Mouse (Mus musculus) stomach, postnatal 0 days (tissue): ENCODE measurements around the gene Jam3. TPM values are rescaled to one million over a fixed set of nuclear protein-coding genes. Genes with fewer than 3 reads are reported as not detected.

Source experiments
- ATAC-seq: fragments of 200-750 bp; cut with Nextera tagmentation; 2 replicates; pipeline ENCODE4 v1.8.0; 2017; ENCODE audit not compliant: low FRiP score, low TSS enrichment
- DNase-seq: peaks from one replicate; pipeline ENCODE4 v3.0.0-alpha.2; 2016; ENCODE audit warnings: low spot score
- H3K27ac ChIP-seq: fragments of 300-500 bp; sonication (generic); replicated peaks from 2 replicates; pipeline ENCODE4 v1.5.1; 2014; ENCODE audit warnings: mild to moderate bottlenecking, control low read depth
- H3K27me3 ChIP-seq: fragments of 300-500 bp; sonication (generic); 2 replicates; pipeline ENCODE4 v1.6.1; 2014; ENCODE audit warnings: low read length; ENCODE audit not compliant: control insufficient read depth, insufficient read depth
- H3K36me3 ChIP-seq: fragments of 300-500 bp; sonication (generic); 2 replicates; pipeline ENCODE4 v1.6.1; 2014; ENCODE audit warnings: low read length, mixed read lengths; ENCODE audit not compliant: control insufficient read depth, insufficient read depth
- H3K4me1 ChIP-seq: fragments of 300-500 bp; sonication (generic); replicated peaks from 2 replicates; pipeline ENCODE4 v1.6.1; 2014; ENCODE audit warnings: antibody characterized with exemption; ENCODE audit not compliant: control insufficient read depth, insufficient read depth
- H3K4me2 ChIP-seq: fragments of 300-500 bp; sonication (generic); replicated peaks from 2 replicates; pipeline ENCODE4 v1.6.1; 2014; ENCODE audit warnings: low read depth, mild to moderate bottlenecking, control low read depth, moderate library complexity
- H3K4me3 ChIP-seq: fragments of 300-500 bp; sonication (generic); 2 replicates; pipeline ENCODE4 v1.5.1; 2014; ENCODE audit warnings: low read depth, low read length, control low read depth
- H3K9ac ChIP-seq: fragments of 300-500 bp; sonication (generic); 2 replicates; pipeline ENCODE4 v1.6.1; 2014; ENCODE audit warnings: mild to moderate bottlenecking, low read length, control low read depth, mixed read lengths
- H3K9me3 ChIP-seq: fragments of 300-500 bp; sonication (generic); 2 replicates; pipeline ENCODE4 v1.6.1; 2016; ENCODE audit warnings: low read length; ENCODE audit not compliant: control insufficient read depth
- CTCF ChIP-seq: IDR thresholded peaks from 2 replicates; pipeline ENCODE4 v1.5.1; 2016; ENCODE audit warnings: antibody characterized with exemption, low read depth, mild to moderate bottlenecking, moderate library complexity
- EP300 ChIP-seq: optimal IDR thresholded peaks from 2 replicates; pipeline ENCODE3; 2016; ENCODE audit warnings: antibody characterized with exemption
- WGBS: fragments of 180-500 bp; shearing (Covaris S2); extraction: QIAGEN DNeasy Blood & Tissue Kit; methylation state at CpG from one replicate; pipeline ENCODE4 v1.1.7; 2014; 5-methylcytosine and 5-hydroxymethylcytosine counted together
- polyA plus RNA-seq: library from polyadenylated mRNA; unstranded; fragments of >200 nt; fragmentation: Nextera tagmentation; extraction: Ambion mirVana; gene quantifications from 2 replicates; pipeline ENCODE4 v1.2.1, GENCODE M21; 2015

Jam3 gene
- polyA plus RNA-seq, 1 experiment from 2014 or later: 30.8 TPM

- WGBS: 61% methylated on average over 22 of the region's 22 CpGs
- Histone ChIP-seq H3K27ac (peak overlapping the region; percentile 65), H3K27me3 (no peaks in the 10 kb centered on the region), H3K4me1 (no peaks in the 10 kb centered on the region), H3K4me3 (no peak overlapping the region), H3K36me3 (no peaks in the 10 kb centered on the region; the same call in 1 of the 2 replicates), H3K9ac (no peak overlapping the region), H3K4me2 (no peak overlapping the region), H3K9me3 (no peaks in the 10 kb centered on the region)
- ATAC-seq (no peak), DNase-seq (no peak)
- no peak for TF ChIP-seq EP300
- no peak for TF ChIP-seq CTCF
Measured at GRCm38 (mm10) chr9:27109533-27110514, 45.4 kb downstream of the Jam3 start.

- ATAC-seq: no peak
- no peaks in the 10 kb centered on the region for H3K27me3 ChIP-seq
- H3K4me1 ChIP-seq: no peaks in the 10 kb centered on the region
- DNase-seq: no peak
- no peak overlapping the region for H3K9ac ChIP-seq
- H3K36me3 ChIP-seq: no peaks in the 10 kb centered on the region; the same call in 1 of the 2 replicates
- no peaks in the 10 kb centered on the region for H3K9me3 ChIP-seq
- TF ChIP-seq CTCF (no peak), EP300 (no peak)
- H3K4me2 ChIP-seq: no peak overlapping the region
- H3K4me3 ChIP-seq: no peak overlapping the region
- 75% methylated on average over 4 of the region's 4 CpGs for WGBS
- no peak overlapping the region for H3K27ac ChIP-seq
Measured at GRCm38 (mm10) chr9:27108451-27108850, 46.8 kb downstream of the Jam3 start.

- Histone ChIP-seq H3K4me1 (no peaks in the 10 kb centered on the region), H3K4me3 (no peak overlapping the region), H3K36me3 (peaks cover 2% of the 10 kb centered on the region), H3K4me2 (no peak overlapping the region), H3K9ac (no peak overlapping the region), H3K9me3 (no peaks in the 10 kb centered on the region), H3K27me3 (no peaks in the 10 kb centered on the region), H3K27ac (no peak overlapping the region)
- DNase-seq: no peak
- no peak for ATAC-seq
- no peak for TF ChIP-seq EP300
- peak; percentile 83 for TF ChIP-seq CTCF
- 36% methylated on average over 1 of the region's 1 CpGs for WGBS
Measured at GRCm38 (mm10) chr9:27106081-27106480, 49.1 kb downstream of the Jam3 start.

- Histone ChIP-seq H3K27ac (no peak overlapping the region), H3K4me1 (no peaks in the 10 kb centered on the region), H3K27me3 (no peaks in the 10 kb centered on the region), H3K36me3 (peaks cover 22% of the 10 kb centered on the region), H3K9ac (no peak overlapping the region), H3K9me3 (no peaks in the 10 kb centered on the region), H3K4me3 (no peak overlapping the region), H3K4me2 (no peak overlapping the region)
- no peak for TF ChIP-seq CTCF
- TF ChIP-seq EP300: no peak
- WGBS: 87% methylated on average over 6 of the region's 6 CpGs
- no peak for DNase-seq
- 0 out of 2 replicates have a peak, but pooled peaks have one; percentile 24 for ATAC-seq
Measured at GRCm38 (mm10) chr9:27101466-27101865, 53.8 kb downstream of the Jam3 start.

- Histone ChIP-seq H3K27ac (no peak overlapping the region), H3K4me3 (no peak overlapping the region), H3K9me3 (no peaks in the 10 kb centered on the region), H3K4me2 (no peak overlapping the region), H3K27me3 (no peaks in the 10 kb centered on the region), H3K9ac (no peak overlapping the region), H3K4me1 (no peaks in the 10 kb centered on the region), H3K36me3 (peaks cover 26% of the 10 kb centered on the region)
- no peak for TF ChIP-seq EP300
- TF ChIP-seq CTCF: no peak
- ATAC-seq: no peak
- no peak for DNase-seq
- 76% methylated on average over 4 of the region's 4 CpGs for WGBS
Measured at GRCm38 (mm10) chr9:27099474-27099873, 55.7 kb downstream of the Jam3 start.

- DNase-seq (no peak), ATAC-seq (no peak)
- no peaks in the 10 kb centered on the region for H3K4me1 ChIP-seq
- H3K27me3 ChIP-seq: no peaks in the 10 kb centered on the region
- no peaks in the 10 kb centered on the region for H3K9me3 ChIP-seq
- H3K4me3 ChIP-seq: no peak overlapping the region
- H3K27ac ChIP-seq: no peak overlapping the region
- no peak for TF ChIP-seq CTCF
- TF ChIP-seq EP300: no peak
- 95% methylated on average over 8 of the region's 8 CpGs for WGBS
- no peak overlapping the region for H3K4me2 ChIP-seq
- peaks cover 29% of the 10 kb centered on the region for H3K36me3 ChIP-seq
- H3K9ac ChIP-seq: no peak overlapping the region
Measured at GRCm38 (mm10) chr9:27098557-27098956, 56.7 kb downstream of the Jam3 start.
